Mouse (Mus musculus): ENCODE results near the gene Tmppe.
"Not testable (repeated sequence)": the region's sequence is repeated elsewhere in the genome, so short reads cannot be mapped to it uniquely, and the experiment has no call there.

- not testable (repeated sequence) for TF ChIP-seq POLR2A (IDR thresholded peaks at IDR 0.05; ENCODE audit: borderline replicate concordance, low read depth, low read length); CTCF (IDR thresholded peaks at IDR 0.05; ENCODE audit: low read depth, low read length)
These were observed 31.5 kb upstream of the Tmppe start for GRCm38 (mm10) chr9:114369389-114369788.
